Mouse (Mus musculus) neutrophil, adult 5-6 weeks (primary cell): Measurements from ENCODE around the gene Mmgt2. TPM values are rescaled to one million over a fixed set of nuclear protein-coding genes. Genes with fewer than 3 reads are reported as not detected.

Experiments
- ATAC-seq: fragments of 151-379, 151-347 bp; 2 replicates; pipeline ENCODE4 v1.8.0; 2017; ENCODE audit warnings: mild to moderate bottlenecking, moderate TSS enrichment; ENCODE audit not compliant: insufficient number of reproducible peaks, poor library complexity, low FRiP score, severe bottlenecking; ENCODE audit errors: extremely low read depth
- total RNA-seq: library from RNA; stranded (forward); fragments of 200-1000 nt; gene quantifications from 2 replicates; pipeline ENCODE4 v1.2.3, GENCODE M21; 2017

The Mmgt2 gene
- 7.6 and 12.6 TPM in 2 replicates for total RNA-seq

DNA sequence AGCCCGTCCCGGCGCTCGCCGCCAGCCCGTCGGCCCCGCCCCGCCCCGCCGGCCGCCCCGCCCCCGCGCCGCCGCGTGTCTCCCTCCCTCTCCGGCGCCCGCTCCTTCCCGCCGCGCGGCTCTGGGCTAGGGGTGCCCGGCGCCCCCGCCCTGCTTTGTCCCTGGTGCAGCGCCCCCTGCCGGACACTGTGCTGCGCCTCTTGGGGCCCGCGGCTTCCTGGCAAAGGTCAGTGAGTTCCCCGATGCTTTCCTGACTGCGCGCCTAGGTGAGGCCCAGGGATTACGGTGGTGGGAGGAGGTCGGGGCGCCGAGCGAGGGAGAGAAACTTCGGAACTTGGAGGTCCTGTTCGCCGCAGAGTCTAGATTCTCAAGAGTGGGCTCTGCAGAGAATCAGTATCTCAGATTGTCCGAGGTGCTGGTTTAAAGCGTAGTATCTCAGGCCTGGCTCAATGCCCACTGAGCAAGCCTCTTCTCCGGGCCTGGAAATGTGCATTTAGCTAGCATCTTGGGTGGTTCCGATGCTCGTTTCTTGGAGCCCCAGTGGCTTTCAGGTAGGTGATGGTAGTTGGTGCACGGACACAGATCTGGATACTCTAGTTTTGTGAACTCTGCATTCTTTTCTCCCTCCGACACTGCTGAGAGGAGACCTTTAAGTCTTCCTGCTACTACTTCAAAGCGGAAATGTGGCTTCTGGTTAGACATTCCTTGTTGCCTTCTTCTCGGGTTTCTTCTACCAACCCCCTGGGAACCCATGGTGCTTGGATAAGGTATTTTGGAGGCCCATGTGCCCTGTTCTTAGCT is at the start of gene Mmgt2:
TSS of gene Mmgt2 (plus strand) at position 74 of the 801 bp plus-strand sequence.
- ATAC-seq: peak; percentile 81

DNA sequence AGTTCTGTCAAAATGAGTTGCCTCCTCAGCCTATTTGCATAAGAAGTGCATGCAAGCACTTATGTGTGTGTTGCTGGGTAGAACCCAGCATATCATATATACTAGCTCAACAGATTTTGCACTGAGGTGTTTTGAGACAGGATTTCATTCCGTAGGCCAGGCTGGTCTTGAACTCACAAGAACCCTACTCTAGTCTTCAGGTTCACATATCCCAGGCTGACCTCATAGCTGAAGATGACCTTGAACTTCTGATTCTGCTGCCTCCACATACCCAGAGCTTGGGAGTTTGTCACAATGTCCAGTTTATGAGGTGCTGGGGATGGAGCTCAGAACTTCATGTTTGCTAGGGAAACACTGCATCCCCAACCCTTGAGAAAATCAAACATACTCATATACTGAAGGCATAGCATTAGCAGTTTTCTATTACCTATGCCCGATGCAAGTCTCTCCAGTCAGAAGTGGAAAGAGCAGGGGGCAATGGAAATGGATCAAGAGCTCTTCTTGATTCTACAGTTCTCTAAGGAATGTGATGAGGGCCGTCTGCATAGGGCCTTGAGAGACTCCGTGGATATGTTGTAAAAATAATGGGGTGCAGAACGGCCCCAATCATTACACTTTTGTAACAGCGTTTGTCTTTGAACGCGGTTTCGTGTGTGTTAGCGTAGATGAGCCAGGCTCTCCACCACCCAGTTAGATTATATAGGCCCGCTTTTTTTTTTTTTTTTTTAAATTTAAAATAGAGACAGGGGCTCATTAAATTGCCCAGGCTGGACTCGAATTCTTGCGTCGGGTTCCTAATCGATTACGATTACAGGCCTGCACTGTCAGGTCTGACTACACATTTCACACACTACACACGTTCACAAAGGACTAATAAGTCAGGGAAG is 46.5 kb upstream of the Mmgt2 start:
- ATAC-seq: no peak

DNA sequence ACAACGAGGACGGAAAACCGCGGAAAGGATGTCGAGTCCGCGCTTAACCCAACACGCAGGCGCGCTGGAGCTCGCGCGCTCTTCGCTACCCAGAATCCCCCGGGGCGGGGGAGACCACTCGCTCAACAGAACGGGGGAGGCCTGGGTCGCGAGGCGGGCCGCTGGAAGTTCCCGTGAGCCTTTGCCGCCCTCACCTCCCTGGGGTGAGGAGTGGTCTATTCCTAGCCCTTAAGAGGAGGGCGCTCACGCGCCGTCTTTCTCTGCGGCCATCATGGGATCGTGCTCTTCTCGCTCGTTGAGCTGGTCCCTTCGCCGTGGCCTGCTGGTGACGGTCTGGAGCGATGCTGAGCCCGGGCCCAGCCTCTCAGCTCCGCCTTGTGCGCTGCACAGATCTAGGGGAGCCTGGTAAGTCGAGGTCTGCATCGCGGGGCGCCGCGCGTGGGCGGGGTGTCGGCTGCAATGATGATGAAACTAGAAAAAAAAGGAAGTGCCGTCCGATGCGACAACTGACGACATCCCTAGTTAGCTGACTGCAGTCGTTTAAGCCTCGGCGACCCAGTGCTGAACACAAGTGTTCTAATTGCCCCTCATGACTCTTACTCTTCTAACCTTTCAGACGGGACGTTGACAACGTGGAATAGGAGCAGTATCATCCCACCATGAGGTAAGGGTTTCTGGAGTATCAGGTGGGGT is 45.7 kb upstream of the Mmgt2 start:
- peak; percentile 88 for ATAC-seq

DNA sequence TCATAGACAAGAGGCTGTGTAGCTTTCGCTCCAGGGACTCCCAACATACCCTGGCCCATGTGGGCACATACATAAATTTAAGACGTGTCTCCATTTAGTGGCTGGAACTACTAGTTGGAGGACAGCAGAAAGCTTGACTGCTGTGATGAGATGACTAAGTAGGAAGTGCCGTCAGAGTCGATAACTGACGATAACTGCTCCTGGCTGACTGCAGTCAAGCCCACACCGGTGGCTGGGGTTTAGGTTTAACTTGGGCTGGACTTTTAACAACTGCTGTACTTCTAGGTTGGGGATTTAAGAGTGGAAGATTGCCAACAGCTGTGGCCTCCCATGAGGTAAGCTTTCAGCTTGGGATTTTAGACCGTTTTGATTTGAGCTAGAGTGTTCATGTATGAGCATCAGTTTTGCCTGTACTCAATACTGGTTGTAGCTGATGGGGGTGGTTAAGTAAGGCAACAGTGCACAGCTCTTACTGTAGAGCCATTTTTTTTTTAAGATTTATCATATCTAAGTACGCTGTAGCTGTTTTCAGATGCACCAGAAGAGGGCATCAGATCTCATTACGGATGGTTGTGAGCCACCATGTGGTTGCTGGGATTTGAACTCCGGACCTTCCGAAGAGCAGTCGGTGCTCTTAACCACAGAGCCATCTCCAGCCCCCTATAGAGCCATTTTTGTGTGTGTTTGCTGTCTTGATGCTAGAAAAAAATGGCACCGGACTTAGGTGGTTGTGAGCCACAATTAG is 45.0 kb upstream of the Mmgt2 start:
- ATAC-seq: no peak

DNA sequence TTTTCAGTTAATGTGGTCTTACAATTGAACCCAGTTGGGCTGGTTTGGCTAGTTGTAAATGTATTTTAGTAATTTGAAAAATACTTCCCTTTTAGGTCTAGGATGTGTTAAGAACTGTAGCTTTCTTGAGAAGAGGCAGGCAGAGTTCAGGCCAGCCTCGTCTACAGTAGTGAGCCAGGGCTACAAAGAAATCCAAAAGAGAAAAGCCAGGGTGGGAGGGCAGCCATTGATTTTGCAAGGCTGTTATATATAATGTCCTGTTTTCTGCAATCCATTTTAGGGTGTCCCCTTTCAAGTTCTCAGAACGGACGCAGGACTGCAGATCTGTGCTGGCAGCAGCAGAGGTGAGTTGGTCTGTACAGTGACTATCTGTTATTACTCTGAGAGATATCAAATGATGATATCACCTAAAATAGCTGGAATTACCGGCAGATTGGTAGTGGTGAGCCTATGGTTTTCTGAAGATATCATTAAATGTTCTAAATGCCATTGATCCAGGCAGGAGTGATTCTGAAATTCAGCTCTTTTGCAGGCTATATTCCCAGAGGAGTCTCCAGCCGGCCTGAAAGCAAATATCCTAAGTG is 44.2 kb upstream of the Mmgt2 start:
- ATAC-seq: no peak

DNA sequence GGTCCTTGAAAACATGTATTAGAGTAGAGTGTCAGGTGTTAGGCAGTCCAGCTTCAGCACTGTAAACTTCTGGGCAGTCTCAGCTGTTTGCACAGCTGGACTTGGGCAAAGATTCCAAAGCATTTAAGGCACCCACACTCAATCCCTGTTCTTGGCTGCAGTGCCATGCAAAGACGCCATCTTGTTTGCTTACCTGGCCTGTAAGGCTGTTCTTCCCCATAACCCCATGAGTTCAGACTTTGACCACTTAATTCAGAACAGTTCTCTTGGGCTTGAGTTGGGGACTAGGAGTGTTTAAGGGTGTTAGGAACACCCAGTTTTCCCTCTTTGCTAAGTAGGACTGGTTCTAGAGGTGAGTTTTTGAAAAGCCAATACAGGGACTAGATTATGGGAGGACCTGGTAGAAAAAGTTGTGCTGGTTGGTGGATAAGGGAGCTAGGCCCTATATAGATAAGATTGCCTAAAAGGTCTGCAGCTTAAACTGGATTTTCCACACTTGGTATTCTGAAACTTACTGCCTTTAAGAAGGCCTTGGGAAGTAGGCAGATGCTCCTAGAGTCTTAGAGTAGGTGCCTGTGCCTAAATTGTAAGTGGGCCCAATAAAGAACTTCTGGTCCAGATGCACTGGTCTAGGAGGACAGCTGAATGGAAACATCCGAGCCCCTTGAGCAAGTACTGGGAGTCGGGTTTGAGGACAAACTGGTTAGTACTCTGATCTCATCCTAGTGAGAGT is 43.4 kb upstream of the Mmgt2 start:
- no peak for ATAC-seq

DNA sequence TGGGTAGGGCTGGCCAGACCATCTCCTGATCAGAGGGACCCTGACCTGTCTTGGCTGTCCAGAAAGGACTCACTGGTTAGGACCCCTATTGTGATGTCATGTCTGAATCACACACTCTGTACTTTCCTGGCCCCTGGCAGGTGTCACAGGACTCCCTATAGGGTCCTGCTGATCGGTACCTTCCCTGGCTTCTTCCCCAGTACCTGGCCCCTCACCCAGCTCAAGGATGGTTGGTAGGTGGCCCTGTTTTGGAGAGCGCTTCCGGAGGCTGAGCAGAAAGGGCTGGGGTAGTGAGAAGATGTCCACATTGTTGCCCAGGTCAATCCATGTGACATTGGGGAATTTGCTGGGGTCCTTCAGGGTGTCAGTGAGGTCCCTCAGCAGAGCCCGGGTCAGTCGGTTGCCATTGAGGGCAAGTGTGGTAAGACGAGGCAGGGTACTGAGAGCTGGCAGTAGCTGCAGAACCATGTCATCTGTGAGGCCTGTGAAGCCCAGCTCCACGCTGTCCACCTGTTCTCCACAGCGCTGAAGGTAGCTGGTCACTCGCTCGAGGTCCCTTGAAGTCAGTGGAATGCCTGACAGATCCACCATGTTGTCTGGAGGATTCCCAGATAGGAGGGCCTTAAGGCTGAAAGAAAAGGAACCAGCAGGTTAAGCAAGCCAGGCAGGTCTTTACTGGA is 42.7 kb upstream of the Mmgt2 start:
- no peak for ATAC-seq

DNA sequence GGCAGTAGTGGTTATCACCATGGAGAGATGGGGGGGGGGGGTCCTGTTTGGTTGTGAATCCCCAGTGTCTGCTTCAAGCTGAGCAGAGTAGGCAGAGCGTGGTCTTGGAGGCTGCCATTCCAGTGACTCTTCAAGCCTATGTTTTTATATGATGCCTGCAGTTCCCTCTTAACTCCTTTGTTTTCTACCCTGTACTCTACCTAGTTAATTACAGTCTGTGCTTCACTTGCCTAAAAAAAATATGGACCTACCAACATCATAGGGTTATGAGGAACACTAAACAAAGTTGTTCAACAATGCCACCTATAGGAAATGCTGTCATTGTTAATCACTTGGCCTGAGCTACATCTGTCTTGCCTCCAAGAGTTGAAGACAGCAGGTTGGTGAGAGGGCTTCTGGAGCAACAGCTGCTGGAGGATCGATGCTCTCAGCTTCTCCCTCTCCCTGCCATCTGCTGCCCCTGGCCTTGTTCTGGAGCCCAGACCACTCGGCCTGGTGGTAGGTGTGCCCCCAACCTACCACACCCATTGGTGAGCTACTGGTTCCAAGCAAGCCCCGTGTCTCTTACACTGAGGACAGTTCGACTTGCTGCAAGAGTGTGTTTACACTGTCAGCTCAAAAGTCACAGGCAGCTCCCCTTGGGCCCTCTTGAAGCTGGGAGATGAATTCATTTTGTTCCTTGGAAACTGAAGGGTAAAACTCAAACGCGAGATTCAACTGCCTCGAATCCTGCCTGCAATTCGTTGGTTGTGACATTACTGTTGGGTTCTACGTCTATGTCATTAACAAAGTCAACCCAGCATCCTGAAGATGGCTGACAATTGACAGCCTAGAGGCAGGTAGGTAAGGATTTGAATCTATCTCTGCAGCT is 41.9 kb upstream of the Mmgt2 start:
- no peak for ATAC-seq

DNA sequence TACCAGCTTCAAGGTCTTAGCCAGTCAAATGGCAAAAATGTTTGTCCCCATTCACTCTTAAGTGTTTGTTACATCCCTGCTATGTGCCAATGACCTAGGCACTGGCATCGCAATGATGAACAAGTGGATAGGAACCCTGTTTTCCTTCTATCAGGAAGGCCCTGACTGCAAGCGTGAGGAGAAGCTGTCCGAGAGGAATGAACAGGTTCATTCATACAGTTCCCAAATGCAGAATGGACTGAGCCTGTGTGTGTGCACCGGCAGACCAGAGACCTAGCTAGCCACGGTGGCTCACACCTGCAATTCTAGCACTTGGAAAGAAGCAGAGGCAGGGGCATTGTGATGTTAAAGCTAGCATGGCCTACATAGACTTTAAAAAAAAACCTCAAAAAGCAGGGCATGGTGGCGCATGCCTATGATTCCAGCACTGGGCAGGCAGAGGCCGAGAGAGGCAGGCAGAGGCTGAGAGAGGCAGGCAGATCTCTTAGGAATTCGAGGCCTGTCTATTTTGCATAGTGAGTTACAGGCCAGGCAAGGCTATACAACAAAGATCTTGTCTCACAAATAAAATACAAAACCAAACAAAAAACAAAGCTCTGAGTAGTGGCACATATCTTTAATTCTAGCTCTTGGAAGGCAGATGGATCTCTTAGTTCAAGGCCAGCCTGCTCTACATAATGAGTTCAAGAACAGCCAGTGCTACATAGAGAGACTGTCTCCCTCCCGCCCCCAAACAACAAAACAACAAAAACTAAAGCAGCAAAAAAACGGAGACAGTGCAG is 41.1 kb upstream of the Mmgt2 start:
- ATAC-seq: no peak

DNA sequence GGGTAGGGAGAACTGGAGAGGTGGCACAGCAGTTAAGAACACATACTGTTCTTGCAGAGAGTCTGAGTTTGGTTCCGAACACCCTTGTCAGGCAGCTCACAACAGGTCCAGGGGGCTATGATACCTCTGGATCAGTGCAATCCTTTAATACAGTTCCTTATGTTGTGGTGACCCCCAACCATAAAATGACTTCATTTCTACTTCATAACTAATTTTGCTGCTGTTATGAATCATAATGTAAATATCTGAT is 40.6 kb upstream of the Mmgt2 start:
- ATAC-seq: no peak

DNA sequence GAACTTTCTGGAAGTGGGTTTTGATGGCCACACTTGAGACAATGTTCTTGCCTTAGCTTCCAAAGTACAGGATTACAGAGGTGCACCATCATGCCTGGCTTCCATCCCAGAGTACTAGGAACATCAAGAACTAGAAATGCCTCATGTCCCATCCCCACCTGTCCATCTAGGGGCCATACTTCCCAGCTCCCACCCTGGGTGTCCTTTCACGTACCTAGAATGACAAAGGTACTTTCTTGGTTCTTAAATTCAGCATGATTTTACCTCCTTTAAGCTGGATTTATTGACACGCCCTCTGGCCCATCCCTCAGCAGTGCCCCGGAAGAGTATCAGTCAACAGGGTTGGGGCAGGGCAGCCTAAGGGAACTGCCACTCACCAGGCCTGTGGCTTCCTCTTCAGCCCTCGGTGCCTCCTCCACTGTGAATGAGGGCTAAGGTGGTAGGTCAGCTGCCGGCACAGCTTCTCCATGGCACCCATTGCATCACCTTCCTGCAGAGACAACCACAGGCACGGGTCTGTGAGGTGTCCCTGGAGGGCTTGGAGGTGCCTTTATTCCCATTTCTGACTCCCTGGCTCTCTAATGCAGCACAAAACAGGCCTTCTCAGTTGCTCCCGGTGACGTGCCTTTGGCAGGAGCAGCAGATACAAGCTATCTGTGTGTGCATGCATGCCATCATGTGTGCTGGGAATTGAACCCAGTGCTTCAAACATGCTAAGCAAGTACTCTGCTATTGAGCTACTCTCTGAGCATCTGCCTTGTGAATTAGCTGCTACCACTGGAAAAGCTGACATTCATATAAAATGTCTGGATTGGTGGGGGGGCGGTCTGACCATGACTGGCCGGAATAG is 39.4 kb upstream of the Mmgt2 start:
- ATAC-seq: peak; percentile 68

DNA sequence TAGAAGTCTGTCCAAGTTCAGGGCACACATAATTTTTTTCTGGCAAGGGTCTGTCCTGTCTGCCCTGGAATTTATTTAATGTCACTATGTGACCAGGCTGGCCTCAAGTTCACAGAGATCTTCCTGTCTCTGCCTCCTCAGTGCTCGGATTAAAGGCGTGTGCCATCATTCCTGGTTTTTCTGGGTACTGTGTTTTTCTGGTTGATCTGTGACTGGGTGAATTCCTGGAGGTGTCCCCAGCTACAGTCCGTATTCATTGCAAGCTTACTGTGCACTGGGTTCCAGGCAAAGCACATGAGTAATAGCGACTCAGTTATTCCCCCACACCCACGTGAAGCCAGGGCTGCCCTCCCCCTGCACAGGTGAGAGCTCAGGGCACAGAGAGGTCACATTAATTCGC is 38.2 kb upstream of the Mmgt2 start:
- ATAC-seq: no peak

DNA sequence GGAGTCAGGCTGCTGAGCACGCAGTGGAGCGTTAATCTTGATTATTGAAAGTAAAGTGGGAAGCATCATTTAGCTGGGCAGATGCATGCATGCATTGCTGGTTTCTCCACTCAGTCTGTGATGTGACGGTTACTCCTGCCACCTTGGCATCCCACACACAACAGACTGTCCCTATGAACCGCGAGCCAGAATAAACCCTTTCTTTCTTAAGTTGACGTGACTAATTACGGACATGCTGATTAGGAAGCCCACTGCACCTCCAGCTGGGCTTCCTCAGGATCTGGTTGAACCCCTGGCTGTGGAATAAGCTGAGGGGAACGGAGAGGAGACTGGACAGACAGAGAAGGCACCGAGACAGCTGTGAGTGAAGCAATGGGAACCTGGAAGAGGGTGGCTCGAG is 35.9 kb upstream of the Mmgt2 start:
- no peak for ATAC-seq

DNA sequence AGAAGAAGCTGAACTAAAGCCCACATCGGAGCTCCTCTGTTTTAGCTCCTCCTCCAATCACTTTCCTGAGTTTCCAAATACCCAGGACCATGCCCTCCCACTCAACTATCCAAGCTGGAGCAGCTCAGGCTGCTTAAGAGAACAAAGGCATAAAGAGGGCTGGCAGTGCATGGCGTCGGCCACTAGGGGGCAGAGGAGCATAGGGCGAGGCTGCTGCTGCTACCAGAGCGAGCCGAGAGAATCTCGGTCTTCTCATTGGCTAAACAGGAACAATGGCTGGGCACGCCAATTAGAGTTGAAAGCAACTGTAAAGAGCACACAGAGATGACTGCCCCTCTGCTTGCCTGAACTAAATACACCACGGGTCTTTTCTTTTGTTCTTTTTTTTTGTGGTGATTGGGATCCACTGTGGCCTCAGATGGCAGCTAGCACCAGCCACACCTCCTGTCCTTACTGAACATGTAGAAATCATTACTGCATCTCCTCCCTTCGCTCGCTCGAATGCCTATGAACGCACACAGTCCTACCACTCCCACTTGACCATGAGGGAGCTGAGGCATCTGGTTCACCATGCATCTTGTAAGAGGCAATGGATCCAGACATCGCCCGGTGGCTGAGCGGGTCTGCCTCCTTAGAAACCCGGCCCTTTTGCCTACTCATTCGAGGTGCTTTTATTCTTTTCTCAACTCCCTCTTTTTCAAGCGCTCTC is 34.7 kb upstream of the Mmgt2 start:
- peak; percentile 88 for ATAC-seq
